ENCODE assay signal across 8 mouse cellular contexts in genomic region chr11:87595976-87596375, GRCm38 (mm10). TPM values are rescaled to one million over a fixed set of nuclear protein-coding genes. Genes with fewer than 3 reads are reported as not detected.
DNase-seq lines count a peak whose midpoint lies in the region; ATAC-seq and TF ChIP-seq lines count a peak whose summit lies in the region.

No protein-coding gene starts in this region.

- TF ChIP-seq CTCF in lung, postnatal 0 days (IDR thresholded peaks at IDR 0.05), result no peak

- no peak for ATAC-seq in lung, postnatal 0 days
- no peak for ATAC-seq in liver, embryonic 16.5 days (ENCODE audit: low read depth)

- peak overlapping the region; percentile 97 for H3K4me2 ChIP-seq in lung, postnatal 0 days (replicated peaks; ENCODE audit: low read depth, low read length)
- peak overlapping the region; percentile 97 for H3K4me2 ChIP-seq in liver, embryonic 16.5 days (ENCODE audit: low read depth, low read length)

- H3K4me1 ChIP-seq in lung, postnatal 0 days (ENCODE audit: insufficient read depth, low read depth, low read length), result peaks cover 17% of the 10 kb centered on the region; the same call in 1 of the 2 replicates
- peaks cover 39% of the 10 kb centered on the region for H3K4me1 ChIP-seq in liver, embryonic 16.5 days (ENCODE audit: control insufficient read depth, low read depth, low read length)

- H3K9ac ChIP-seq in lung, postnatal 0 days (replicated peaks; ENCODE audit: low read depth), result peak overlapping the region; percentile 51
- peak overlapping the region; percentile 71 for H3K9ac ChIP-seq in liver, embryonic 16.5 days (ENCODE audit: low read depth, low read length)

- 5% methylated on average over 7 of the region's 7 CpGs for WGBS in lung, postnatal 0 days
- WGBS in liver, embryonic 16.5 days (ENCODE audit: insufficient replicate concordance), result 39% methylated on average over 7 of the region's 7 CpGs

- no peaks in the 10 kb centered on the region for H3K9me3 ChIP-seq in lung, postnatal 0 days (ENCODE audit: low read length)
- H3K9me3 ChIP-seq in liver, embryonic 16.5 days (replicated peaks; ENCODE audit: control insufficient read depth, low read length), result no peaks in the 10 kb centered on the region

- H3K27me3 ChIP-seq in lung, postnatal 0 days (replicated peaks; ENCODE audit: insufficient read depth, low read length), result no peaks in the 10 kb centered on the region
- no peaks in the 10 kb centered on the region for H3K27me3 ChIP-seq in liver, embryonic 16.5 days (ENCODE audit: control insufficient read depth, insufficient read depth, low read depth, low read length)

- H3K4me3 ChIP-seq in lung, postnatal 0 days (ENCODE audit: low read depth, low read length), result peak overlapping the region; percentile 51
- H3K4me3 ChIP-seq in liver, embryonic 16.5 days (ENCODE audit: low read depth, low read length), result peak overlapping the region; percentile 65

- peak overlapping the region; percentile 72 for H3K27ac ChIP-seq in lung, postnatal 0 days (ENCODE audit: low read length)
- no peak overlapping the region for H3K27ac ChIP-seq in liver, embryonic 16.5 days (ENCODE audit: low read length)

- H3K36me3 ChIP-seq in lung, postnatal 0 days (ENCODE audit: insufficient read depth, low read length), result peaks cover 33% of the 10 kb centered on the region
- peaks cover 16% of the 10 kb centered on the region for H3K36me3 ChIP-seq in liver, embryonic 16.5 days (ENCODE audit: control insufficient read depth, insufficient read depth)

- DNase-seq in cerebellum, adult 9-10 months, result peak; percentile 63
- no peak for DNase-seq in cerebellum, adult 8-10 months
- DNase-seq in lung, postnatal 0 days (ENCODE audit: low spot score), result peak; percentile 38
- DNase-seq in lung, adult 18-20 months, result no peak
- peak; percentile 11 for DNase-seq in forelimb bud, embryonic 11.5 days (ENCODE audit: low read depth, low spot score)
- no peak for DNase-seq in adrenal gland, adult 18-20 months (ENCODE audit: low spot score in 2 of 2)
- no peak for DNase-seq in layer of hippocampus, postnatal 36 days

- no peak for TF ChIP-seq EP300 in lung, postnatal 0 days (IDR thresholded peaks at IDR 0.05)

RNA-seq across cellular contexts. Expression of gene Mtmr4, which starts 4.0 kb away (rescaled TPM):
- 9.4 and 13.3 TPM in 2 replicates for polyA plus RNA-seq in lung, postnatal 0 days (2015; fragmentation: Nextera tagmentation; extraction: Ambion mirVana)
- 10.1 and 10.5 TPM in 2 replicates for polyA plus RNA-seq in liver, embryonic 16.5 days (2015; fragmentation: Nextera tagmentation; extraction: Ambion mirVana)
- 10 to 100 TPM; 25.6 to 29.7 TPM for total RNA-seq in adrenal gland, adult 18-20 months (2021)
- total RNA-seq in layer of hippocampus, postnatal 36 days (2021), result 100 to 1,000 TPM in 1 of 2 experiments, 10 to 100 TPM in 1; 91.8 to 109 TPM

RNA-seq across cellular contexts. Expression of gene Hsf5, which starts 21.0 kb away (rescaled TPM):
- polyA plus RNA-seq in lung, postnatal 0 days (2015; fragmentation: Nextera tagmentation; extraction: Ambion mirVana), result 0.05 and 0.11 TPM in 2 replicates
- polyA plus RNA-seq in liver, embryonic 16.5 days (2015; fragmentation: Nextera tagmentation; extraction: Ambion mirVana), result 0.06 TPM in 1 of 2 replicates, not detected in the other
- under 1 TPM; 0.06 to 0.07 TPM for total RNA-seq in adrenal gland, adult 18-20 months (2021)
- total RNA-seq in layer of hippocampus, postnatal 36 days (2021), result under 1 TPM; 0.22 to 0.78 TPM

RNA-seq across cellular contexts. Expression of gene Sept4, which starts 27.3 kb away (rescaled TPM):
- 366 and 392 TPM in 2 replicates for polyA plus RNA-seq in lung, postnatal 0 days (2015; fragmentation: Nextera tagmentation; extraction: Ambion mirVana)
- polyA plus RNA-seq in liver, embryonic 16.5 days (2015; fragmentation: Nextera tagmentation; extraction: Ambion mirVana), result 11.6 and 12.0 TPM in 2 replicates
- 10 to 100 TPM; 39.9 to 63.2 TPM for total RNA-seq in adrenal gland, adult 18-20 months (2021)
- 100 to 1,000 TPM; 158 to 178 TPM for total RNA-seq in layer of hippocampus, postnatal 36 days (2021)

RNA-seq across cellular contexts. Expression of gene Gm11492, which starts 29.5 kb away (rescaled TPM):
- not detected in 2 replicates for polyA plus RNA-seq in lung, postnatal 0 days (2015; fragmentation: Nextera tagmentation; extraction: Ambion mirVana)
- not detected in 2 replicates for polyA plus RNA-seq in liver, embryonic 16.5 days (2015; fragmentation: Nextera tagmentation; extraction: Ambion mirVana)
- total RNA-seq in adrenal gland, adult 18-20 months (2021), result not detected
- not detected for total RNA-seq in layer of hippocampus, postnatal 36 days (2021)

Comparison
In these comparisons a context has a peak if more than half of its experiments do, and no peak if none do; other contexts are left out.
1. DNase-seq: peak in cerebellum, adult 9-10 months (single experiment), lung, postnatal 0 days (single experiment) and forelimb bud, embryonic 11.5 days (single experiment); none in cerebellum, adult 8-10 months (single experiment), lung, adult 18-20 months (0 of 2), adrenal gland, adult 18-20 months (0 of 2) and layer of hippocampus, postnatal 36 days (0 of 2).